Mouse (Mus musculus) liver, adult 2 months (tissue): ENCODE data around the gene Tm2d1. TPM values are rescaled to one million over a fixed set of nuclear protein-coding genes. Genes with fewer than 3 reads are reported as not detected.

ENCODE experiments used
- DNase-seq: peaks from one replicate; pipeline ENCODE4 v3.0.0-alpha.2; 2011; ENCODE audit warnings: low read depth, low spot score; ENCODE audit errors: extremely low read depth
- H3K27ac ChIP-seq: fragments of 200-500 bp; replicated peaks from 2 replicates; pipeline ENCODE4 v1.5.1; 2012; ENCODE audit warnings: low read depth, mild to moderate bottlenecking, control low read depth, inconsistent platforms, low read length; ENCODE audit not compliant: insufficient read depth
- H3K27me3 ChIP-seq: fragments of 200-500 bp; 2 replicates; pipeline ENCODE4 v1.6.1; 2012; ENCODE audit warnings: mild to moderate bottlenecking, moderate library complexity, low read length, inconsistent platforms; ENCODE audit not compliant: control insufficient read depth, insufficient read depth
- H3K36me3 ChIP-seq: fragments of 200-500 bp; 2 replicates; pipeline ENCODE4 v1.6.1; 2012; ENCODE audit warnings: low read length, inconsistent platforms; ENCODE audit not compliant: control insufficient read depth, insufficient read depth
- H3K4me1 ChIP-seq: fragments of 200-500 bp; 2 replicates; pipeline ENCODE4 v1.6.1; 2011; ENCODE audit warnings: low read length; ENCODE audit not compliant: control insufficient read depth, insufficient read depth
- H3K4me3 ChIP-seq: fragments of 200-500 bp; 2 replicates; pipeline ENCODE4 v1.5.1; 2011; ENCODE audit warnings: low read depth, mild to moderate bottlenecking, control low read depth, low read length, moderate library complexity; ENCODE audit not compliant: insufficient read depth
- H3K79me2 ChIP-seq: fragments of 200-500 bp; 2 replicates; pipeline ENCODE4 v1.6.1; 2012; ENCODE audit warnings: inconsistent platforms, mild to moderate bottlenecking, low read length, moderate library complexity; ENCODE audit not compliant: control insufficient read depth, insufficient read depth
- H3K9ac ChIP-seq: fragments of 200-500 bp; 2 replicates; pipeline ENCODE4 v1.6.1; 2012; ENCODE audit warnings: low read depth, mild to moderate bottlenecking, control low read depth, inconsistent platforms, low read length
- CTCF ChIP-seq: fragments of 200-500 bp; IDR thresholded peaks from 2 replicates; pipeline ENCODE4 v1.5.1; 2011; ENCODE audit warnings: low read depth, low read length, control low read depth
- POLR2A ChIP-seq: fragments of 200-500 bp; IDR thresholded peaks from 2 replicates; pipeline ENCODE4 v1.6.1; 2011; ENCODE audit warnings: low read length, control low read depth; ENCODE audit not compliant: insufficient read depth; ENCODE audit errors: extremely low read depth
- WGBS: fragments of 180-500 bp; shearing (Covaris S2); methylation state at CpG from one replicate; pipeline ENCODE4 v1.1.7; 2018; 5-methylcytosine and 5-hydroxymethylcytosine counted together
- polyA plus RNA-seq: library from polyadenylated mRNA; depleted of rRNA; stranded (reverse); fragments of >200 nt; gene quantifications from 2 replicates; pipeline ENCODE4 v1.2.3, GENCODE M21; 2012
- total RNA-seq: library from RNA; depleted of rRNA; stranded (reverse); fragments of >200 nt; gene quantifications from 2 replicates; pipeline ENCODE4 v1.2.3, GENCODE M21; 2014

The Tm2d1 gene
- total and polyA plus RNA-seq, 2 experiments = 9.2 to 28.1 TPM

- Histone ChIP-seq H3K9ac (no peak overlapping the region), H3K27ac (no peak overlapping the region), H3K36me3 (no peaks in the 10 kb centered on the region), H3K27me3 (no peaks in the 10 kb centered on the region), H3K4me3 (no peak overlapping the region), H3K79me2 (no peaks in the 10 kb centered on the region), H3K4me1 (no peaks in the 10 kb centered on the region)
- 73% methylated on average over 2 of the region's 2 CpGs for WGBS
- TF ChIP-seq POLR2A (no peak), CTCF (no peak)
- no peak for DNase-seq
Observed at GRCm38 (mm10) chr4:98401584-98401962, 18.5 kb upstream of the Tm2d1 start.

- TF ChIP-seq POLR2A (no peak), CTCF (no peak)
- 55% methylated on average over 6 of the region's 6 CpGs for WGBS
- no peaks in the 10 kb centered on the region for H3K4me1 ChIP-seq
- no peak overlapping the region for H3K27ac ChIP-seq
- no peak overlapping the region for H3K4me3 ChIP-seq
- no peaks in the 10 kb centered on the region for H3K27me3 ChIP-seq
- no peaks in the 10 kb centered on the region for H3K79me2 ChIP-seq
- no peak overlapping the region for H3K9ac ChIP-seq
- no peaks in the 10 kb centered on the region for H3K36me3 ChIP-seq
- no peak for DNase-seq
Observed at GRCm38 (mm10) chr4:98400926-98401583, 17.9 kb upstream of the Tm2d1 start.

GRCm38 (mm10) chr4:98395690-98396437 lies 12.8 kb upstream of the Tm2d1 start, which contains the start of gene Patj:
Patj (plus strand) TSS chr4:98395785.
- H3K27me3 ChIP-seq = no peaks in the 10 kb centered on the region
- no peaks in the 10 kb centered on the region for H3K36me3 ChIP-seq
- peaks cover 2% of the 10 kb centered on the region for H3K4me1 ChIP-seq
- H3K27ac ChIP-seq = 0 out of 2 replicates have a peak within 1 kb of the TSS, but pooled peaks have one; percentile 7
- H3K79me2 ChIP-seq = no peaks in the 10 kb centered on the region
- 1% methylated on average over 72 of the region's 73 CpGs for WGBS
- TF ChIP-seq POLR2A (no peak), CTCF (no peak)
- DNase-seq = peak; percentile 52
- H3K9ac ChIP-seq = peak within 1 kb of the TSS; percentile 95
- peak within 1 kb of the TSS; percentile 86 for H3K4me3 ChIP-seq

GRCm38 (mm10) chr4:98395346-98395689 lies 12.2 kb upstream of the Tm2d1 start:
- Histone ChIP-seq H3K4me3 (peak overlapping the region; percentile 86), H3K36me3 (no peaks in the 10 kb centered on the region), H3K9ac (peak overlapping the region; percentile 95), H3K79me2 (no peaks in the 10 kb centered on the region), H3K27me3 (no peaks in the 10 kb centered on the region), H3K27ac (0 out of 2 replicates have a peak overlapping the region, but pooled peaks have one; percentile 7), H3K4me1 (peaks cover 2% of the 10 kb centered on the region)
- 3% methylated on average over 7 of the region's 7 CpGs for WGBS
- DNase-seq = peak; percentile 6
- no peak for TF ChIP-seq CTCF
- no peak for TF ChIP-seq POLR2A

GRCm38 (mm10) chr4:98385036-98385435 lies 1.9 kb upstream of the Tm2d1 start:
- TF ChIP-seq POLR2A (no peak), CTCF (no peak)
- no peak overlapping the region for H3K27ac ChIP-seq
- 71% methylated on average over 5 of the region's 5 CpGs for WGBS
- no peaks in the 10 kb centered on the region for H3K27me3 ChIP-seq
- no peak overlapping the region for H3K4me3 ChIP-seq
- no peaks in the 10 kb centered on the region for H3K36me3 ChIP-seq
- peaks cover 4% of the 10 kb centered on the region; the same call in 1 of the 2 replicates for H3K79me2 ChIP-seq
- H3K9ac ChIP-seq = no peak overlapping the region
- H3K4me1 ChIP-seq = 0 out of 2 replicates have a peak, but pooled peaks cover 2% of the 10 kb centered on the region
- DNase-seq = no peak

- DNase-seq = no peak
- H3K4me1 ChIP-seq = no peaks in the 10 kb centered on the region
- H3K9ac ChIP-seq = no peak overlapping the region
- no peaks in the 10 kb centered on the region for H3K27me3 ChIP-seq
- no peak overlapping the region for H3K4me3 ChIP-seq
- H3K27ac ChIP-seq = no peak overlapping the region
- peaks cover 7% of the 10 kb centered on the region; the same call in 1 of the 2 replicates for H3K79me2 ChIP-seq
- TF ChIP-seq POLR2A = no peak
- TF ChIP-seq CTCF = no peak
- no peaks in the 10 kb centered on the region for H3K36me3 ChIP-seq
- WGBS = 97% methylated on average over 2 of the region's 2 CpGs
Observed at GRCm38 (mm10) chr4:98376943-98377342, 6.2 kb downstream of the Tm2d1 start.
